Mouse (Mus musculus): ENCODE results near the gene AL607142.1.

DNA sequence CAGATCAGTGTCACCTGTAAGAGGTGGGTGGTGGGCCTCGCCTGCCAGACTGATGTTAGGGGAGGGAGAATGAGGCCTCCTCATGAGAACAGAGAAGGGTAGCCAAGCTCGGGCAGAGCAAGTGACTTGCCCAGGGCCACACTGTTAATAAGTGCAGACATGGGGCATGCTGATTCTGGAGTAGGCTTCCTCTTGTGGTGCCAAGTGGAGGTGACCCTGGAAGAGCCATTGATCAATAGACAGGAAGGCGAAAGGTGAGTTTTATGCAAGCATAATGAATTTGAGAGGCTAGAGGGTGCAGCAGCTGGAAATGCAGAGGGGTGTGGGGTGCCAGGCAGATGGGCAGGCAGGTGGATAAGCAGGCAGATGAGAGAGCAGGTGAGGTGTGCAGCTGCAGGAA is 6.6 kb downstream of the AL607142.1 start:
- TF ChIP-seq POLR2A (IDR thresholded peaks at IDR 0.05; ENCODE audit: low read depth, low read length) (no peak), CTCF (IDR thresholded peaks at IDR 0.05; ENCODE audit: extremely low read depth, insufficient read length, insufficient replicate concordance, low read depth, low read length) (no peak)
